Mouse (Mus musculus): ENCODE data around the gene Gp2.

Gene Gp2

DNA sequence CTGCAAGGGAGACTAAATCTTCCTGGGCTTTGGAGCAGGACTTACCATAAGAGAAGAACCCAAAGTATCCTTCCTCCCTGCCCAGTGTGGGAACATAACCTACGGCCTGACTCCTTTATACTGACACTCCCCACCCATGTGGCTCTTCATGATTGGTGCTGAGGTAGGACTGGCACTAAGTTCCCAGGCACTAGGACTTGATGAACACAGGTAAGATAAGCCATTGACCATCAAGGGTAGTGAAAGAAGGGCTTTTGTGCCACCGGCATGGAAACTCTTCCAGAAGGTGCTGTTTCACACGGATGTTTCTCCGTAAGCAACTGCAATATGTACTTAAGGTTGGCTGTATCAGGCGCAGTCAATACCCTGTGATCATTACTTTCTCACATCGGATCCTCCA is at the start of gene Gp2:
TSS of gene Gp2 (minus strand) at position 101 of the 400 bp plus-strand sequence.
- DNase-seq, result no peak

DNA sequence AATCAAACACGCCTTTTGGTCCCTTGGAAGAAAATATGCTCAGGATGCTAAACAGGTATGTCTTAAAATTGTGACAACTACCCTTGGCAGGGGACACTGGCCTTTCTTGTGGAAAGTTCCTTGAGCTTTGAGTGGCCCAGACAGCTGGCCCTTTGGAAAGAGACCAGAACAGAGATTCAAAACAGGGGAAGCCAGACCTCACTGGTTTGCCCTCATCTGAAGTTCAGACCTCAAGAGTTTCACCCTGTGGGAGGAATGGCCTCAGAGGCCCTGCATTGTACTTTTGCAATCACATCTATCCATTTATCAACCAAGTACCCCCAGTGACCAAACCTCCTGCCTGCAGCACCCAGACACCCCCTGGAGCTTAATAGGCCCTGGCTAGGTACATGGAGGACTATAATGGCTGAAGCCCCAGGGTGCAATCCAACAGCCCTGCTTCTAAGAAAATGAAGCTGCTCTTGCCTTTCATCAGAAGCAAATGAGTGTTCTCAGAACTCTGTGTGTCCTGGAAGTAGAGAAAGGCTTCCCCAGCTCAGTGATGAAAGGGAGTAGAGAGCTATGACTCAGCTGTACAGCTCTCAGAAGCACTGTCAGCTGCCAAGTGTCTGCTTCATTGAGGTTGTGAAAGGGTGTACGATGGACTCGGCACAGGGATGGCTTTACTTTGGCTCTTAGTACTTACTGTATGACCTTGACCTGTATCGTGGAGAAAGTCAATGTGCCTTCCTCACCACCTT is 31.1 kb upstream of the Gp2 start:
- DNase-seq, result no peak

DNA sequence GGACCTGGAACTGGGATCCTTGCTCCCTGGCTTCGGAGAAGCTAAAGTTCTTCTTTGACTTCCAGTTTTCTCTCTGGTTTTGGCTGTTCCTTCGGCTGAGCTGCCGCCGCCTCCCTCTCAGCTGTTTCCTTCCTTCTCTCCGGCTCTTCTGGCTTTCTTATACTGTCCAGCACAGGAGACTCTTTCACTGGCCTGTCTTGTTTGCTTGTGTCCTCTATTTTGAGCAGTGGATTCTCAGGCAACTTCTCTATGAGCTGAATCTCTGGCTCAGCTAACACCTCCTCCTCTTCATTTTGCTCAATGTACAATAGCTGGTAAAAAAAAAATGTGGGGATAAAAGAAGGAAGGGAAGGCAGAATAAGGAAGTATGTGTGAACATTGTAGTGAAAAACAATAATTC is 27.6 kb upstream of the Gp2 start:
- DNase-seq, result no peak

DNA sequence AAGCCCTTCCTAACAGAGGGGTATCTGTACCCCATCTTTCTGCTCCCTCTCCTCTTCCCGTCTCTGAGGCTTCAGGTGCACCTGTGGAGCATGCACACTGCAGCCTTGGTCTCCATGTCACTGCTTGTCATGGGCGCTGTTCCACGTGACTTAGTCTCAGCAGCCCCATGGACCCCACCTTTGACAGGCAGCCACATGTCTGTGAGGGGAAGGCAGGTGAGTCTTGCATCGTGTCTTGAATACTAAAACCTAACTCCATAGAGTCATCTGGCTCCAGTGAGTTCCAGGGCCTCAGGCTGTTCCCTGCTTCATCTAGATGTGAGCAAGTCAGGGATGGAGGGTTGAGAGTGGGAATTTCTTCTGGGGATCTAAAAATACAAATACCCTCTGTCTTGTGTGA is 25.1 kb upstream of the Gp2 start:
- DNase-seq, result no peak

DNA sequence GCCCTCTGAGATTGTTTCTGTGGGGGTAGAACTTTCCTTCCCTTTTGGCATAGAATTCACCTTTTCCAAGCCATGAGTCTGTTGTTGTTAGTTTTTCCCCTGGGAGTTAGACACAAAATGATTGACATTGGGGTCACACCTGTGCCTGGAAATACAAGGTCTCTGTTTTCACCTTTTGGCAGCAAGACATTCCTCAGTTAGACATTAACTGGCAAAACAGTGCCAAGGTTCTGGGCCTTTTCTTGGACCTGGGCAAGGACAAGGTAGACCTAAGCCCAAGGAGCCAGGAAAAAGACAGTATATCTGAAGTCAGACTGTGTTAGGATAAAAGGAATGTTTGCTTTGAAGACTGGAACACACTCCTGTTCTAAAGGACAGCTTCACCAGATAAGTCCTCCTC is 20.2 kb upstream of the Gp2 start, which contains the start of gene Umod:
TSS of gene Umod (minus strand) at position 27 of the 400 bp plus-strand sequence.
- DNase-seq, result no peak

DNA sequence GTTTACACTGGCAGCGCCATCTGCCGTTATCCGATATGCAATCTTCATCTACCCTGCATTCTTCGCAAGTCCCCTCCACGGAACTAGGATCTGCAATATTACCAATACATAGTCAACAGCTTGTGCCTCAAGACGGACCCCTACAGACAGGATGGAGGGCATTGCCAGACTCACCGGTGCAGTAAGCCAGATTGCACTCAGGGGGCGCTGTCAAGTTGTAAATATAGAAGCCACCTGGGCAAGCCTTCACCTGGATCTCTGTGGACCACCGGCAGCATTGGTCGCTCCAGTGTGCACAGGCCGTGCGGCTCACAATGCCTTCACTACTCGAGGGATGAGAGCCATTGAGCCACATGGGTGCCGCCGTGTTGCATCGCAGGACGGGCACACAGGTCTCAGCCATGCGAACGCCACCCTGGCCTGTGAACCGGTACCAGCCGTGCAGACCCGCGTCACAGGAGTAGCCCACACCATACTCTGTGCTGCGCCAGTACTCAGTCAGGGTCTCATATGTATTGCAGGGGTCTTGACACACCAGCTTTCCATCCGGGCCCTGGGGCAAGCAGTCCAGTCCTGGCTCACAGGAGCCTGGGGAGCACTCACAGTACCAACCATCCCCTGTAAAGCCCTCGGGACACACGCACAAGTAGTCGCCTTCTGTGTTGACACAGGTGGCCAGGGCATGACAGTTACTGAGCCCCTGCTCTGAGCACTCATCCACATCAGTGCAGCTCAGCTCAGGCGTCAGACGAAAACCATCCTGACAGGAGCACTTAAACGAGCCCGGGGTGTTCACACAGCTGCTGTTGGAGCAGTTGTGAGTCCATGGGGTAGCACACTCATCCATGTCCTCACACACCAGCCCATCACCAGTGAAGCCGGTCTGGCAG is 17.7 kb upstream of the Gp2 start:
- no peak for DNase-seq

DNA sequence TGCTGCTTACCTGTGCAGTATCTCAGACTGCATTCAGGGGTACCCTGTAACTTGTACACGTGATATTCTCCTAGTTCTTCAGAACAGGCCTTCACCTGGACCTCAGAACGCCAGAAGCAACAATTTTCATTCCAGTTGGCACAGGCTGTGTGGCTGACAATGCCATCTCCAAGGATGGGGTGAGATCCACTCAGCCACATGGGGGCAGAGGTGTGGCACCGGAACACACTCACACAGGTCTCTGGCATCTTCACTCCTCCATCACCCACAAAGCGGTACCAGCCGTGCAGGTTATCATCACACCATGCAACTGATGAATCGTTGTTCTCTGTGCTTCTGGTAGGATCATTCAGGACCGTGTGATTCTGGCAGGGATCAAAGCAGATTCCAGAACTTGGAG is 4.9 kb downstream of the Gp2 start:
- no peak for DNase-seq

DNA sequence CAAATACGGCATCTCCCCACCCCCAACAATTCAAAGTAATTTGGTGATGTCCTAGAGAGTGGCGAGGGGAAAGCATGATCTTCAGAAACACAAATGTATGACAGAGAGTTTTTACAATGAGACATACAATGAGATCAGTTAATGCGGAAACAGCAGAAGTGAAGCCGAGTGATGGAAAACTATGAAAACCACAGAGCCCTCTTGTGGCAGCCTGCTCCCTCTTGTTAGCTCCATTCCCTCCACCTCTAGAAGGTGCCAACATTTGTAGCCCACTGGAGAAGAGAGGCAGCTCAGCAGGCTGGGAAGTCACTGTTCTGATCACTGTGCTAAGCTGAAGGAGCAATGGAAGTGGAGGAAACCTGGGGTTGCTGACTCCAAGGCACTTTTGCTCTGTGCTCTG is 15.2 kb downstream of the Gp2 start:
- no peak for DNase-seq

DNA sequence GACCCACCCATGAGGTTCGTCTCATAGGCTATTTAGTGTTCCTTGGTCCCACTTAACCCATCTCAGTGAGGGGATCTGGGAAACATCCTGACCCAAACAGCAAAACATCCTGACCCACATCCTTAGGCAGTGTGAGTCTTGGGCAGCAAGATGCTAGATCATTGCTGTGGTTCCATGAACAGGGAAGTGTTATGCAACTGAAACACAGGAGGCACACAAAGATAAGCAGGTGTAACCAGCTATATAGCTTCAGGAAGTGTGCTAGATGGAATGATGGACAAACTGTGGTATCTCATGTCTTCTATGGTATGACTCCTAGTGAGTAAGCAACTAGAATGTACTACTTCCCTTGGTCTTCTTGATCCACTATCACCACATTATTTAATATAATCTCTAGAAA is 17.1 kb downstream of the Gp2 start:
- no peak for DNase-seq

DNA sequence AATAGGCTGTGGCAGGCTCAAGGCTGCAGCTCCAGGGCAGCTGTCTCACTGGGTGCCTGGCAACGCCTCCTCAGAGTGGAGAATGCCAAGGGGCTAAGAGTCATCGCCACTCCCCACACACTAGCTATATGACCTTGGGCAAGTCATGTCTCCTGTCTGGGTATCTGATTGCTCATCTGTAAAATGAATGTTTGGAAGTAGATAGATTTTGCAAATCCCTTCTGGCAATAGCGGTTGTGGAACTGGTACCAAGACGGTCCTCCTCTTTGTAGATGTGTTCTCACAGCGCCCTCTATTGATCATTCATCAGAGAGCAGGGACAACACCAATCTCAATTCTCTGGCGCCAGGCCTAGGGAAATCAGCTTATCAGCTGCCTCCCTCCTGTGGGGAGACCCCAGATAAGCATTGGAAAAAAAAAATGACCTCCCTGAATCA is 31.9 kb downstream of the Gp2 start:
- peak; percentile 6 for DNase-seq

DNA sequence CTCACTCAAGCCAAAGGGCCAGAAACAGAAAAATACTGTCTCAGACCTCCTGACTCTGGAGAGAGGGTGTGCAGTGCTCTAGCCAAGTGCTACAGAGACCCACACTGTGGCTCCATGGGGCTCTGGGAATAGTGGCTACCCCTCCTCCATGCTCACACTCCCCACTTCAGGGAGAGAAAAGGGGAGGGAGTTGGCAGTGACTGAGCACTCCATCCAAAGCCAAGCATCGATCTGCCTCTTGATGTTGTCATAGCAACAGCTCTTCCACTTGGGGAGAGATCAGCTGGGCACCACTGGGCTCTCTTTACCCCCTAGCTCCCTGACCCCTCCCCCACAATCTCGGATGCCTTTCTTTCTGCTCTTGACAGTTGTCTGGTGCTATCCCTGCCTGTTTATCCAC is 38.4 kb downstream of the Gp2 start:
- no peak for DNase-seq

DNA sequence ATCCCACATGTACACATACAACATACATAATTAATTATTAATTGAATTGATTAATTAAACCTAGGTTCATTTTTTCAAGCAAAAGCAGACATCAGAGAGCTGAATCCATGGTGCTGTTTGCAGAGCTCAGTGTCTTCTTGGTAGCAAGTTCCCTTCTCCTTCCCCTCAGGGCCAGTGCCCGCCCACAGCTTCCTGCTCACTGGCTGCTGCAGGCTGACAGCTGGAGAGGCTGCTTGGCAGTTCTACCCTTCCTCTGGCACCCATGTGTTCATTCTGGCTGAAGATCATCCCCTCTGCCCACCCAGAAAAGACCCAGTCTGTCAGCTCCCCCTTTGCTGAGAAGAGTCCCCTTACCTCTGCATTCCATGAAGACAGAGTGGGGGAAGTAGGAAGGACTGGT is 40.6 kb downstream of the Gp2 start:
- no peak for DNase-seq

DNA sequence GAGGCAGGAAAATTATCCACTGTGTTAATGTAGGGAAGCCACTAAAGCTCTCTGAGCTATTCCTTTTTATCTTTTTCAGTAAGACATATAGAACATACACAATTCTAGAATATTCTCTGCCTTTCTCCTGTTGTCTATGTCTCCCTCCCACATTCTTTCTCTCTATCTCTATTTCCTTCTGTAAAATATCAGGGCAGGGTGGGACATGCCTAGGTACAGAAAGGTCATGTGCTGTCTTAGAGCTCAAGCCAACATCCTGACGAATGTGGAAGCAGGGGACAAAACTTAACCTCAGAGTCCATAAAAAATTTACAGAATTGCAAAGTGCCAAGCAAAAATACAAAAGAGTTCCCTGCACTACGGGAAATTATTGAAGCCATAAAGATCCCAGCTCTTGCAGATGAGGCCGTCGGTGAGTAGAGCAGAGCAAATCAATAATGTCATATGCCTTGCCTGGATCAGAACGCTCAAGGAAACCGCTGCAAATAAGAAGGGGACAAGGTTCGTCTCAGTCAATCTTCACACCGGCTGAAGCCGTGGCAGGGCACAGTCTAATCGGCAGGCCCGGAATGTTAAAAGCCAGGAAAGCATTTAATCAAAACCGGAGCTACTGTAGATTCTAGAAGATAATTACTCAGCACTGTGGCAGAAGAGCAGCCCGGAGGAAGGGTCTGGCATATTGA is 64.9 kb downstream of the Gp2 start:
- no peak for DNase-seq
